Mouse (Mus musculus) megakaryocyte, embryonic 14.5 days (primary cell): Measurements from ENCODE around the gene Kif9.

Experiments used
- FLI1 ChIP-seq: IDR thresholded peaks from 2 replicates; pipeline ENCODE4 v1.6.1; 2012; ENCODE audit warnings: low read length, inconsistent platforms, mixed read lengths
- GATA1 ChIP-seq: IDR thresholded peaks from 3 replicates; pipeline ENCODE4 v1.6.1; 2012; ENCODE audit warnings: mixed read lengths, low read length, inconsistent platforms, borderline replicate concordance

DNA sequence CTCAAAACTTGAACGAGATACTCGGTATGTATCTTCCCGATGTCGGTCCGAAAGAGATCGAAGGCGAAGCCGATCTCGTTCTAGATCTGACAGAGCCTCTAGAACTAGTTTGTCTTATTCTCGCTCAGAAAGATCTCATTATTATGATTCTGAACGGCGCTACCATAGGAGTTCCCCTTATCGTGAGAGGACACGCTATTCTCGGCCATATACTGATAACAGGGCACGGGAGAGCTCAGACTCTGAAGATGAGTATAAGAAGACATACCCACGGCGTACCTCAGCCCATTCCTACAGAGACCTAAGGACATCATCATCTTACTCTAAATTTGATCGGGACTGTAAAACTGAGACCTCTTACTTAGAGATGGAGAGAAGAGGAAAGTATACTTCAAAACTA, 71.5 kb downstream of the Kif9 start:
- TF ChIP-seq GATA1: no peak
- TF ChIP-seq FLI1: no peak
